Mouse (Mus musculus) heart, embryonic 16.5 days (tissue): ENCODE data around the gene AI413582. TPM values are rescaled to one million over a fixed set of nuclear protein-coding genes. Genes with fewer than 3 reads are reported as not detected.

Source experiments
- ATAC-seq: fragments of 200-750 bp; cut with Nextera tagmentation; replicated peaks from 2 replicates; pipeline ENCODE4 v1.8.0; 2017; ENCODE audit warnings: moderate number of reproducible peaks; ENCODE audit not compliant: insufficient read depth, low FRiP score; ENCODE audit errors: extremely low read depth
- H3K27ac ChIP-seq: fragments of 300-500 bp; sonication (generic); 2 replicates; pipeline ENCODE4 v1.5.1; 2014; ENCODE audit warnings: mild to moderate bottlenecking, low read length, control low read depth, moderate library complexity
- H3K27me3 ChIP-seq: fragments of 300-500 bp; sonication (generic); 2 replicates; pipeline ENCODE4 v1.6.1; 2014; ENCODE audit warnings: low read length, mixed read lengths; ENCODE audit not compliant: control insufficient read depth, insufficient read depth
- H3K36me3 ChIP-seq: fragments of 300-500 bp; sonication (generic); 2 replicates; pipeline ENCODE4 v1.6.1; 2014; ENCODE audit not compliant: control insufficient read depth, insufficient read depth
- H3K4me1 ChIP-seq: fragments of 300-500 bp; sonication (generic); 2 replicates; pipeline ENCODE4 v1.6.1; 2014; ENCODE audit warnings: low read length, mixed read lengths; ENCODE audit not compliant: control insufficient read depth, insufficient read depth
- H3K4me2 ChIP-seq: fragments of 300-500 bp; sonication (generic); 2 replicates; pipeline ENCODE4 v1.6.1; 2014; ENCODE audit warnings: low read depth, mild to moderate bottlenecking, control low read depth, low read length
- H3K4me3 ChIP-seq: fragments of 300-500 bp; sonication (generic); 2 replicates; pipeline ENCODE4 v1.5.1; 2014; ENCODE audit warnings: mild to moderate bottlenecking, control low read depth, low read length
- H3K9ac ChIP-seq: fragments of 300-500 bp; sonication (generic); 2 replicates; pipeline ENCODE4 v1.6.1; 2014; ENCODE audit warnings: low read length, control low read depth
- H3K9me3 ChIP-seq: fragments of 300-500 bp; sonication (generic); replicated peaks from 2 replicates; pipeline ENCODE4 v1.6.1; 2016; ENCODE audit warnings: low read length; ENCODE audit not compliant: control insufficient read depth
- WGBS: fragments of 180-500 bp; shearing (Covaris S2); extraction: QIAGEN DNeasy Blood & Tissue Kit; methylation state at CpG from one replicate; pipeline ENCODE4 v1.1.7; 2014; 5-methylcytosine and 5-hydroxymethylcytosine counted together
- polyA plus RNA-seq: library from polyadenylated mRNA; unstranded; fragments of >200 nt; fragmentation: Nextera tagmentation; extraction: Ambion mirVana; gene quantifications from 2 replicates; pipeline ENCODE4 v1.2.1, GENCODE M21; 2015

The AI413582 gene
- polyA plus RNA-seq, 1 experiment from 2014 or later, result 22.6 TPM

DNA sequence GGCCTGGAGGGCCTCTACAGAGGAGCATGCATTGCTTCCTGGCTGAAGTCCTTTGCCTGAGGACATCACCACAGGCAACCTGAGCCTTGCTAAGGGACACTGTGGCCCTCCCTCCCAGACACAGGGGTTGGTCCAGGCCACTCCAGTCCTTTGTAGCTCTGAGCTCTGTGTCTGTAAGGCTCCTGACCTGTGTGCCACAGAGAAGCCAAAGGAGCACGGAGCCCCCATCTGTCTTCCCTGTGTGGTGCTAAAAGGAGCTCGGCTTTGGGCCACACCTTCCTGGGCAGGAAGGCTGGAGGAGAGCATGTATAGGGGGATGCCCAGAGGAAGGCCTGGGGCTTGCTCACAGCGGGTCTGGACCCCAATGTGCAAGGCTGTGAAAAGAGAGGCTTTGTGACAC, 23.6 kb downstream of the AI413582 start:
- H3K36me3 ChIP-seq, result no peaks in the 10 kb centered on the region
- no peaks in the 10 kb centered on the region for H3K9me3 ChIP-seq
- no peaks in the 10 kb centered on the region for H3K27me3 ChIP-seq
- no peak overlapping the region for H3K27ac ChIP-seq
- 70% methylated on average over 3 of the region's 3 CpGs for WGBS
- no peak for ATAC-seq
- no peak overlapping the region for H3K4me3 ChIP-seq
- no peak overlapping the region for H3K4me2 ChIP-seq
- no peaks in the 10 kb centered on the region for H3K4me1 ChIP-seq
- no peak overlapping the region for H3K9ac ChIP-seq

DNA sequence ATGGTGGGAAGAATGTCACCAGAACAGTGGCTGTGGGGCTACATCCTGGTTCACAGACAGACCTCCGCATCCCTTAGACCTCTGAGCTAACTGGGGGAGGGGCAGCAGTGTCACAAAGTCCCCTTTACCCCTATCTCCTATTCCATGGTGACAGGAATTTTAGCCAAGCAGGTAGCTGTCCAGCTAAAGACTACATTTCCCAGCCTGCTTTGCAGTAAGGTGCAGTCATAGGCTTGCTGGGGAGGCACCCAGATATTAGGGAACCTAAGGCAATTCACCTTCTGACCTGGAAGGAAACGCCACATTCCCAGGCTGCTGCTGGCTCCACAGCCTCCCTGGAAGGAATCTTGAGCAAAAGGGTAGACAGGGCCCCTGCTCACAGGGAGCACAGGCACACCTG, 24.3 kb downstream of the AI413582 start:
- Histone ChIP-seq H3K4me2 (no peak overlapping the region), H3K4me3 (no peak overlapping the region), H3K9me3 (no peaks in the 10 kb centered on the region), H3K4me1 (no peaks in the 10 kb centered on the region), H3K36me3 (no peaks in the 10 kb centered on the region), H3K9ac (no peak overlapping the region), H3K27me3 (no peaks in the 10 kb centered on the region), H3K27ac (no peak overlapping the region)
- 70% methylated on average over 2 of the region's 2 CpGs for WGBS
- no peak for ATAC-seq

DNA sequence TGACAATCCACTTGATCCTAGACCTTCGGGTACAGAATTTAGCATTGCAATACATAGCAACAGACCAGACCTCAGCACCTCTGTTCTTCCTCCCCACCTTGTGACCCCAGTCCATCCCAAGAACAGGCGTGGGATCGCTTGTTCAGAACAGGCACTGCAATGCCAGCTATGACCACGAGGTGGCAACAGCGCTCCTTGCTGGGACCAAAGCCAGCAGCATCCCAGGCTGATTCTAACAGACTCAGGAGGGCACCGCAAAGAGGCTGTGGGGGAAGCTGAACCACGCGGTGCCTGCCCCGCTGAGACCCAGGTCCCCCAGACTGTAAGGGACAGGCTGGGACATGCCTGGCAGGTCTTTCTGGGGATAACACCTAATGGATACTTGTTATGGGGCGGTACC, 30.8 kb downstream of the AI413582 start:
- 4% methylated on average over 10 of the region's 10 CpGs for WGBS
- no peak overlapping the region for H3K4me3 ChIP-seq
- peak; percentile 72 for ATAC-seq

DNA sequence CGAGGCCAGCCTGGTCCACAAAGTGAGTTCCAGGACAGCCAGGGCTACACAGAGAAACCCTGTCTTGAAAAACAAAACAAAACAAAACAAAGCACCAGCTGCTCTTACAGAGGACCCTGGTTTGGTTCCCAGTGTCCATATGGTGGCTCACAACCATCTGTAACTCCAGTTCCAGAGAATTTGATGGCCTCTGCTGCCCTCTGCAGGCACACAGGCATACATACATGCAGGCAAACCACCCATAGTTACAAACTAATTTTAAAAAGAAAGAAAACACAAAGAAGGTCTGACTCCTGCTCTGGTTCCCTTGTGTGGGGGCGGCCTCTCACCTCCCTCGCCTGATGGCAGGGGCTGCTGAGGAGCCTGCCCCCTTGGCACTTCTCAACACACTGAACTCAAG, 32.2 kb downstream of the AI413582 start:
- H3K4me2 ChIP-seq, result no peak overlapping the region
- no peak overlapping the region for H3K9ac ChIP-seq
- ATAC-seq, result no peak
- 88% methylated on average over 3 of the region's 3 CpGs for WGBS
- H3K4me3 ChIP-seq, result no peak overlapping the region
- no peaks in the 10 kb centered on the region for H3K36me3 ChIP-seq
- no peaks in the 10 kb centered on the region for H3K4me1 ChIP-seq
- H3K9me3 ChIP-seq, result 0 out of 2 replicates have a peak, but pooled peaks cover 2% of the 10 kb centered on the region
- no peak overlapping the region for H3K27ac ChIP-seq
- no peaks in the 10 kb centered on the region for H3K27me3 ChIP-seq

More for the DNA sequence above, 30.8 kb downstream of the AI413582 start:
- no peaks in the 10 kb centered on the region for H3K4me1 ChIP-seq
- H3K36me3 ChIP-seq, result no peaks in the 10 kb centered on the region
- 0 out of 2 replicates have a peak, but pooled peaks cover 2% of the 10 kb centered on the region for H3K9me3 ChIP-seq
- no peak overlapping the region for H3K4me2 ChIP-seq
- H3K27me3 ChIP-seq, result no peaks in the 10 kb centered on the region
- no peak overlapping the region for H3K9ac ChIP-seq
- H3K27ac ChIP-seq, result no peak overlapping the region

DNA sequence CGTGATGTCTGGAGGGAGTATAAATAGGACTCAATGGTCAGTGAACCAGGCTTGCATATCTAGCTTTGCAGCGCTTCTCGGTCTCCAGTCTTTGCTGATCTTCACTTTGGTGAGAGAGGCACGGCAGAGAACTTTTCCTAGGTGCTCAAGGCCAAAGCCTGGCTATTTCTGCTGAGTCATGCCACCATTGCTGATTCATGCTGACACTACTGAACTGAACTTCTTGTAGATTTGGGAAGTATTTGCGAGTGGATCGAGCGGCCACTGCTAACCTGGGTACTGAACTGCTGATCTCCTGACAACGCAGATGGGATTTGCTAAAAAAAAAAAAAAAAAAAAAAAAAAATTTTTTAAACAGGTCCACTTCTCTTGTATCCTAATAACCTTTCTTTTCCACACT, 33.5 kb downstream of the AI413582 start:
- no peak overlapping the region for H3K4me3 ChIP-seq
- H3K9ac ChIP-seq, result no peak overlapping the region
- ATAC-seq, result no peak
- H3K4me1 ChIP-seq, result no peaks in the 10 kb centered on the region
- no peaks in the 10 kb centered on the region for H3K27me3 ChIP-seq
- no peak overlapping the region for H3K4me2 ChIP-seq
- H3K27ac ChIP-seq, result no peak overlapping the region
- 82% methylated on average over 8 of the region's 8 CpGs for WGBS
- H3K9me3 ChIP-seq, result 0 out of 2 replicates have a peak, but pooled peaks cover 2% of the 10 kb centered on the region
- H3K36me3 ChIP-seq, result no peaks in the 10 kb centered on the region

DNA sequence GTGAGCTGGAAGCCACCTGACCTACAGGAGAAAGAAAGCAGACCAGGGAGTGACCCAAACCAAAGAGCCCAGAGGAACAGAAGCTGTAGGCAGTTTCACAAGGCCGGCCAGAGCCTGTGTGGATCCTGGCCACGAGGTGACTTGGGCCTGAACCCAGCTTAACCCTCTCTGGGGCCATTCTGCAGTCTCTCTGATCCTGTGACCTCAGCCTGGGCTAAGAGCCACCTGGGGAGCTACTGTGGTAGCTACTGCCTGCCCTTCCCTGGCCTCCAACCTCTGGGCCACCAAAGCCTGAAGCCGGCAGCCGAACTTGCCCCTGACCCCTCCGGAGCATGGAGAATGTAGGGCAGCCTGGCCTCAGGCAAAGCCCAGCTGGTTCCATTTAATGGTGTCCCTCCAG, 36.8 kb downstream of the AI413582 start:
- no peaks in the 10 kb centered on the region for H3K27me3 ChIP-seq
- no peaks in the 10 kb centered on the region for H3K36me3 ChIP-seq
- H3K4me1 ChIP-seq, result no peaks in the 10 kb centered on the region
- WGBS, result 74% methylated on average over 5 of the region's 5 CpGs
- H3K4me3 ChIP-seq, result no peak overlapping the region
- no peak overlapping the region for H3K4me2 ChIP-seq
- ATAC-seq, result no peak
- no peak overlapping the region for H3K9ac ChIP-seq
- peaks cover 2% of the 10 kb centered on the region; the same call in 1 of the 2 replicates for H3K9me3 ChIP-seq
- H3K27ac ChIP-seq, result no peak overlapping the region

DNA sequence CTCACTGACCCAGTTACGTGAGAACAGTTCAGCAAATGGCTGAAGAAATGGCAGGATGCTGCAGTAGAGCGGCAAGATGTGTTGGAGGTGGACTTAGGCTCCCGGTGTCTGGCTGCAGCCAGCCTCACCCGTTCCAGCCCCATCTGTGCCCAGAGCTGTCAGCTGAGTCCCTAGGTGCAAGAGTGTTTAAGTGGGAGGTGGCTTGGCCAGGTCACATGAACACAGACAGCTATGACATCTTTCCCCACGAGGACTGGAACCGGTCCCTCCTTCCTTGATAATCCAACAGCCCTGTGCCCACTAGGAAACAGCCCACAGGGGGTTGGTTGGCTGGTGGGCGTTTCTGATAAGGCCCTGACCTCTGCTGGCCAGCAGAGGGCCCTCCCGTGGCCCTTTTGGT, 37.5 kb downstream of the AI413582 start:
- WGBS, result 48% methylated on average over 8 of the region's 8 CpGs
- no peak overlapping the region for H3K4me3 ChIP-seq
- H3K9ac ChIP-seq, result no peak overlapping the region
- no peaks in the 10 kb centered on the region for H3K36me3 ChIP-seq
- no peak overlapping the region for H3K4me2 ChIP-seq
- ATAC-seq, result no peak
- no peaks in the 10 kb centered on the region for H3K4me1 ChIP-seq
- H3K27ac ChIP-seq, result no peak overlapping the region
- no peaks in the 10 kb centered on the region for H3K27me3 ChIP-seq
- no peaks in the 10 kb centered on the region; the same call in 1 of the 2 replicates for H3K9me3 ChIP-seq

DNA sequence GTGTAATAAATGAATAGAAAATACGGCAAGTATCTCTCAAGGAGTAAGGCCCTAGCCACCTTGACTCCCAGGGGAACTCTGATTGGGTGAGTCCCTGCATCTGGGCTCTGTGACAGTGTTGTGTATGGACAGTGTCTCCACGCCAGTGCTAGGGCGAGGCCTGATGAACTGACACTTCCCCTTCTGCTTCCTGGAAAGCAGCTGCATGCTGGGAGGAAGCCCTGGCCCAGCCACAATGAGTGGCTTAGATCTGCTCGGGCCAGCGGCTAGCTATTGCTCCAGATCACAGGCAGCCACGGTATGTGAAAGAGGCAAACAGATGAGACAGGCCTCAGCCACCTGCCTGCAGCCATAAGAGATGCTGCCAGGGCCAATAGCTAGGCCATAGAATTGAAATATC, 38.4 kb downstream of the AI413582 start:
- Histone ChIP-seq H3K9me3 (no peaks in the 10 kb centered on the region; the same call in 1 of the 2 replicates), H3K36me3 (no peaks in the 10 kb centered on the region), H3K9ac (no peak overlapping the region), H3K4me3 (no peak overlapping the region), H3K27ac (no peak overlapping the region), H3K4me2 (no peak overlapping the region), H3K4me1 (no peaks in the 10 kb centered on the region), H3K27me3 (peaks cover 4% of the 10 kb centered on the region; the same call in 1 of the 2 replicates)
- 67% methylated on average over 6 of the region's 6 CpGs for WGBS
- no peak for ATAC-seq

DNA sequence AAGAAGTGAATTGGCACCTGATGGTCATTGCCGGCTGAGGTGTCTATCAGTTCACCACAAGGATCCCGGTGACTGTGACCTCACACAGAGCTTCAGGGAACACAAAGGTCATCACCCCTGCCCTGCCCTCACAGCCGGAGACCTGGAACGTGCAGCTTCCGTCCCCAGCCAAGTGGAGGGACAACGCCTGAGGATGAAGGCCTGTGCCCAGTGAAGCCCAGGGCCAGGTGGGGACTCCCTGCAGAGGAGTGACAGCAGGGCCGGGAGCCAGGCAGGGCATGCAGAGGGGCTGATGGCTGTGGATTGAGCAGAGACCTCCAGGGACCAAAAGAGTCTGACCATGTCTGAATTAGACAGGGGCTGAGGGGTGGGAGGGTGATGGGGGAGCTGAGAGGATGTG, 42.4 kb downstream of the AI413582 start:
- WGBS, result 69% methylated on average over 7 of the region's 7 CpGs
- Histone ChIP-seq H3K4me1 (no peaks in the 10 kb centered on the region), H3K27me3 (peaks cover 41% of the 10 kb centered on the region), H3K36me3 (no peaks in the 10 kb centered on the region), H3K4me3 (no peak overlapping the region), H3K9ac (no peak overlapping the region), H3K9me3 (no peaks in the 10 kb centered on the region; the same call in 1 of the 2 replicates), H3K4me2 (no peak overlapping the region), H3K27ac (no peak overlapping the region)
- ATAC-seq, result no peak
